Mouse (Mus musculus): ENCODE results near the gene Setdb1. TPM values are rescaled to one million over a fixed set of nuclear protein-coding genes. Genes with fewer than 3 reads are reported as not detected.

Setdb1 gene
- polyA plus RNA-seq, 1 experiment: not detected

DNA sequence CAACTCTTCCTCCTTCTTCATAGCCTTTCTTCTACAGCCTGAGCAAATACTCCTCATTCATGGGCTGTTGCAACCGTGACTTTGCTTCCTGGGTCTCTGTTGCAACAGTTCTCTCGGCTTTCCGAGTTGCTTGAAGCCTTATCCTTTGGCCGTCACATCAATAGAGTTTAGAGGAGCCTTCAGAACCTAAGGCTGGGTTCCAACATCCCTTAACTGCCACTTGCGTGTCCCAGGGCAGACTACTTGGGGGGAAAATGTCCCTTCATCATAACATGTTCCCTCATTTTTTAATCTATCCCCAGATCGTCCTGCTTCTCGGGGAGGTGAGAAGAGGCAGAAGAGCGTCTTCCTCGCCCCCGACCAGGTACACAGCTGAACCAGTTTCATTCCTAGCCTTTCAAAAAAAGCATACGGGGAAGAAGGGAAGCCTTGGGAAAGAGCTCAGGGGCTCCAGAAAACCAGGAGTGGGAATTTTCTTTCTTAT lies 74.6 kb downstream of the Setdb1 start:
- under 1% methylated on average over 11 of the region's 11 CpGs for WGBS
- no peak for TF ChIP-seq CTCF (IDR thresholded peaks at IDR 0.05; ENCODE audit: insufficient read depth, low read depth, low read length)
- TF ChIP-seq POLR2A (IDR thresholded peaks at IDR 0.05; ENCODE audit: insufficient read depth, low read depth, low read length): no peak
- peaks cover 15% of the 10 kb centered on the region for H3K4me1 ChIP-seq (ENCODE audit: control insufficient read depth, insufficient read depth, low read length)
- peak overlapping the region; percentile 91 for H3K27ac ChIP-seq (ENCODE audit: insufficient read depth, low read depth, low read length)
- peak overlapping the region; percentile 74 for H3K4me3 ChIP-seq (ENCODE audit: insufficient read depth, low read depth, low read length)

DNA sequence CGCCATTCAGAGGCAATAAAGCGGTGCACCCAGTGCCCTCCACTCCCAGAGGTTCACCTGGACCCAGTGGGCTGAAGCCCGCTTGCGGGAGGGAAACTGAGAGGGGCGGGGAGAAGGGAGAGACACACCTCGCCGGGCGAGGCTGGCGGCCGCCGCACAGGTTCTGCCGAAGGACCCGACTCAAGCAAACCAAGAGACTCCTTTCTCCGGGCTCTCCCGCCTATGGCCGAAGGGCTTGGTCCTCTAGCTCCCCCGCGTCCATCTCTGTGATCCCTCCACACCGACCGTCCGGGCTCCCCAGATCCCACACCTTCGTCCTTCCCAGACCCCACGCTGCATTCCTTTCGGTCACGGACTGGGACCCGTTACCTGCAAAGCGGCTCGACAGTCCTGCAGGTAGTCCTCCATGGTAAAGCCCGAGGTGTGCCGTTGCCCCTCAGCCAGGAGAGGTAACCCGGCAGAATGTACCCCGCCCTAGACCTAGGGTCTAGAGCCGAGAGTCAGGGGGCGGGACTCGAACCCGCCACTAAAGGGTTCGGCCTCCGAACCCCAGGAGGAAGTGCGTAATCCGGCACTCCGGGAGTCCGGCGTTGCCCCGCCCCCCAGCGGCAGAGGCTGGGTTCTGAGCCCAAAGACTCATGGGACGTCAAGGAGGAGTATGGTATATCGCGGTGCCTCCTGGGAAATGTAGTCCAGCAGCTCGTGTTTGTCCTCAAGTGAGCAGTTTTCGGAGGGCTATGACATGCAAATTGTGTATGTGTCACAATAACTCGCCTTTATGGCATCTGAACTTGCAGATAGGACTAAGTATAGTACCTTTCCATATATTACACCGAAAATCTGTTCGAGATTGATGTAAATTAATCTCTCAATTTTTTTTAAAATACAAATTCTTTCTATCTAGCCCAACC lies 75.5 kb downstream of the Setdb1 start, which contains the start of the genes Mindy1 and Prune1:
TSS of gene Mindy1 (plus strand) at position 130 of the 911 bp plus-strand sequence.
TSS of gene Prune1 (minus strand) at position 861 of the 911 bp plus-strand sequence.
- WGBS: under 1% methylated on average over 53 of the region's 53 CpGs
- Histone ChIP-seq H3K4me1 (ENCODE audit: control insufficient read depth, insufficient read depth, low read length) (peaks cover 13% of the 10 kb centered on the region), H3K27ac (ENCODE audit: insufficient read depth, low read depth, low read length) (peak within 1 kb of the TSS; percentile 97), H3K4me3 (ENCODE audit: insufficient read depth, low read depth, low read length) (peak within 1 kb of the TSS; percentile 98)
- TF ChIP-seq POLR2A (IDR thresholded peaks at IDR 0.05; ENCODE audit: insufficient read depth, low read depth, low read length) (no peak), CTCF (IDR thresholded peaks at IDR 0.05; ENCODE audit: insufficient read depth, low read depth, low read length) (0 out of 2 replicates have a peak, but pooled peaks have one; percentile 4)

DNA sequence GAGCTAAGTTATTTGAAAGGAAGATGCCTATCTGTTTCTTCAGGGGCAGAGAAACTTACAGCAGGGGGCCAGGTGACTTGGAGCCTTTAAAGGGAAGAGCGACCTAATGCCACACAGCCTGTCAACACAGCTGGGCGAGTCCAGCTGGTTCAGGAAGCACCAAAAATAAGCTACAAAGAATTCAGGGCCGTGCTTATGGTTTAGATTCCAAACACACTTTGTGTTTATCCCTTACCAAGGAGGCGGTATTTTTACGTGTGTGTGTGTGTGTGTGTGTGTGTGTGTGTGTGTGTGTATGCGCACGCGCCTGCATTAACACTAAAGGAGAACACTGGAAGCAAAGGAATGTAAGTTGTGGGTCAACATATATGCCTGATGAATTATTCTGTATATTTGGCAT lies 76.3 kb downstream of the Setdb1 start:
- Histone ChIP-seq H3K4me3 (ENCODE audit: insufficient read depth, low read depth, low read length) (peak overlapping the region; percentile 98), H3K4me1 (ENCODE audit: control insufficient read depth, insufficient read depth, low read length) (peaks cover 12% of the 10 kb centered on the region), H3K27ac (ENCODE audit: insufficient read depth, low read depth, low read length) (peak overlapping the region; percentile 97; the same call in 1 of the 2 replicates)
- TF ChIP-seq CTCF (IDR thresholded peaks at IDR 0.05; ENCODE audit: insufficient read depth, low read depth, low read length) (no peak), POLR2A (IDR thresholded peaks at IDR 0.05; ENCODE audit: insufficient read depth, low read depth, low read length) (no peak)
- WGBS: 13% methylated on average over 8 of the region's 8 CpGs

DNA sequence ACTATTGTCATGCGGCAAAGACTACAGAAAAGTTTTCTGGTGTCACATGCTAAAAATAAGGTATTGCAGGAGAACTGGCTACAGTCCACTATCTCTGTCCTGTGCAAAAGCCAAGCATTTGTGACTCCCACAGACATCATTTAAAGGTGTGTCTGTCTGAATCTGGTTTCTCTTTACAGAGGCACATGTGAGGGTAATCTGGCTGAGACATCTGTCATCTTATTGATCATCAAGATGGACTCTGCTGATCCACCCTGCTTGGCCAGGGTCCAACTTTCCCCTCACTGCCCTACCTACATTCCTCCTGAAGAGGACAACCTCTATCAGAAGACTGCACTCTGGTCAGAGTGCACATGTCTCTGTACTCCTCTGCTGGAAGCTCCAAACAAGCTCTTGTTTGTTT lies 79.9 kb downstream of the Setdb1 start:
- TF ChIP-seq CTCF (IDR thresholded peaks at IDR 0.05; ENCODE audit: insufficient read depth, low read depth, low read length) (no peak), POLR2A (IDR thresholded peaks at IDR 0.05; ENCODE audit: insufficient read depth, low read depth, low read length) (no peak)
- no peak overlapping the region for H3K4me3 ChIP-seq (ENCODE audit: insufficient read depth, low read depth, low read length)
- H3K4me1 ChIP-seq (ENCODE audit: control insufficient read depth, insufficient read depth, low read length): peaks cover 13% of the 10 kb centered on the region
- WGBS: 83% methylated on average over 1 of the region's 1 CpGs
- 0 out of 2 replicates have a peak overlapping the region, but pooled peaks have one; percentile 23 for H3K27ac ChIP-seq (ENCODE audit: insufficient read depth, low read depth, low read length)

DNA sequence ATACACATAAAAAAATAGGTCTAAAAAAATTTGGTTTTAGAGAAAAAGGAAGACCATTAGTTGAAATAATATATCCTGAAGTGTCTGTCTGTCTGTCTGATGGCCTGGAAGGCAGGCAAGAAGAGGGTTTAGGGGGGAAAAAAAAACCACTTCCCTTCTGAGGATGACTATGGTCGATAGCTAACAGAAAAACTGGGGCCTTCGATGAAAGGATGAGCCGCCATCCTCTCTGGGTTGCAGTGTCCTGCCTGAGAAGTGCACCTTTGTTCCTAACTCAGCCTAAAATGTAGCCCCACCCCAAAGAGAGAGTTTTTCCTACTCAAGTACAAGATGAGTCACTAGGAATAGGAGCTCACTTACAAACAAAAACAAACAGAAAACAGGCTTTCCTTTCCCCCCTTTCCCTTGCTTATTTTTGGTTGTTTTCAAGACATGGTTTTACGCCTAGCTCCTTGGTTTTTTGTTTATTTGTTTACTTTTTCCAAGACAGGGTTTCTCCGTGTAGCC lies 80.5 kb downstream of the Setdb1 start:
- no peak overlapping the region for H3K4me3 ChIP-seq (ENCODE audit: insufficient read depth, low read depth, low read length)
- 60% methylated on average over 5 of the region's 5 CpGs for WGBS
- no peak for TF ChIP-seq CTCF (IDR thresholded peaks at IDR 0.05; ENCODE audit: insufficient read depth, low read depth, low read length)
- no peak for TF ChIP-seq POLR2A (IDR thresholded peaks at IDR 0.05; ENCODE audit: insufficient read depth, low read depth, low read length)
- H3K4me1 ChIP-seq (ENCODE audit: control insufficient read depth, insufficient read depth, low read length): peaks cover 13% of the 10 kb centered on the region
- no peak overlapping the region for H3K27ac ChIP-seq (ENCODE audit: insufficient read depth, low read depth, low read length)

DNA sequence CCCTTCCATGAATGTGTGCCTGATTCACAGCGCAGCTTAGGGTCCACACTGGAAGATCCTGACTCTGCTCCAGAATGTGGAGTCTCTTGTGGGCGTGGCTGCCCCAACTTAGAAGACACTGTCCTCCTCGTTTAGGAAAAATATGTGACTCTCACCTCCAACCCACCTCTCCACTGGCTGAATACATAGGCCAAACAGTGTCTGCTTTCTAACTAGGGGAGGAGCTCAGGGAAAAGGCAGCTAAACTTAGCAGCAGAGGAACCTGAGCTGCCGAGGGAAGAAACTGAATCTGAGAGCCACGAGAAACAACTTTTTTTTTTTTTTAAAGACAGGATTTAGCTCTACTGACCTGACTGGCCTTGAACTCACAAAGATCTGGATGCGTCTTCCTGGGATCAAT lies 81.8 kb downstream of the Setdb1 start:
- Histone ChIP-seq H3K4me1 (ENCODE audit: control insufficient read depth, insufficient read depth, low read length) (peaks cover 13% of the 10 kb centered on the region), H3K4me3 (ENCODE audit: insufficient read depth, low read depth, low read length) (no peak overlapping the region), H3K27ac (ENCODE audit: insufficient read depth, low read depth, low read length) (no peak overlapping the region)
- TF ChIP-seq POLR2A (IDR thresholded peaks at IDR 0.05; ENCODE audit: insufficient read depth, low read depth, low read length): no peak
- no peak for TF ChIP-seq CTCF (IDR thresholded peaks at IDR 0.05; ENCODE audit: insufficient read depth, low read depth, low read length)
- WGBS: 72% methylated on average over 6 of the region's 6 CpGs

DNA sequence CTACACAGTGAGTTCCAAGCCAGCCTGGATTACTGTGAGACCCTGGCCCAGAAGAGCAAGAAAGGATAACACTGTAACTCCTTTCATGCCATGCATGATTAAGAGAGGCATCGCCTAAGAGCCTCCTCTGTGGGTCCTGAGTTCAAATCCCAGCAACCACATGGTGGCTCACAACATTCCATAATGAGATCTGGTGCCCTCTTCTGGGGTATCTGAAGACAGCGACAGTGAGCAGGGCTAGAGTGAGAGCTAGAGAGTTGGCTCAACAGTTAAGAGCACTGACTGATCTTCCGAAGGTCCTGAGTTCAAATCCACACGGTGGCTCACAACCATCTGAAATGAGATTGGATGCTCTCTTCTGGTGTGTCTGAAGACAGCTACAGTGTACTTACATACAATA lies 82.5 kb downstream of the Setdb1 start:
- no peak for TF ChIP-seq POLR2A (IDR thresholded peaks at IDR 0.05; ENCODE audit: insufficient read depth, low read depth, low read length)
- no peak for TF ChIP-seq CTCF (IDR thresholded peaks at IDR 0.05; ENCODE audit: insufficient read depth, low read depth, low read length)
- no peak overlapping the region for H3K4me3 ChIP-seq (ENCODE audit: insufficient read depth, low read depth, low read length)
- H3K27ac ChIP-seq (ENCODE audit: insufficient read depth, low read depth, low read length): no peak overlapping the region
- H3K4me1 ChIP-seq (ENCODE audit: control insufficient read depth, insufficient read depth, low read length): peaks cover 13% of the 10 kb centered on the region
- WGBS: 92% methylated on average over 4 of the region's 4 CpGs

Other genes with a start within 250 kb of the Setdb1 start
- gene Vps72, start 246.2 kb downstream of the Setdb1 start, polyA plus RNA-seq (2012; ENCODE audit: insufficient read depth, insufficient read length, low replicate concordance, missing spikeins): not detected in 2 replicates
- not detected in 2 replicates for gene Tmod4, start 232.7 kb downstream of the Setdb1 start, polyA plus RNA-seq (2012; ENCODE audit: insufficient read depth, insufficient read length, low replicate concordance, missing spikeins)
- not detected in 2 replicates for gene Scnm1, start 223.2 kb downstream of the Setdb1 start, polyA plus RNA-seq (2012; ENCODE audit: insufficient read depth, insufficient read length, low replicate concordance, missing spikeins)
- not detected in 2 replicates for gene Lysmd1, start 223.1 kb downstream of the Setdb1 start, polyA plus RNA-seq (2012; ENCODE audit: insufficient read depth, insufficient read length, low replicate concordance, missing spikeins)
- gene Tnfaip8l2, start 214.8 kb downstream of the Setdb1 start, polyA plus RNA-seq (2012; ENCODE audit: insufficient read depth, insufficient read length, low replicate concordance, missing spikeins): not detected in 2 replicates
- not detected in 2 replicates for gene Sema6c, start 196.7 kb downstream of the Setdb1 start, polyA plus RNA-seq (2012; ENCODE audit: insufficient read depth, insufficient read length, low replicate concordance, missing spikeins)
- gene Gabpb2, start 139.3 kb downstream of the Setdb1 start, polyA plus RNA-seq (2012; ENCODE audit: insufficient read depth, insufficient read length, low replicate concordance, missing spikeins): not detected in 2 replicates
- 164 TPM in 1 of 2 replicates, not detected in the other for gene Cdc42se1, start 128.5 kb downstream of the Setdb1 start, polyA plus RNA-seq (2012; ENCODE audit: insufficient read depth, insufficient read length, low replicate concordance, missing spikeins)
- not detected in 2 replicates for gene Mllt11, start 125.0 kb downstream of the Setdb1 start, polyA plus RNA-seq (2012; ENCODE audit: insufficient read depth, insufficient read length, low replicate concordance, missing spikeins)
- not detected in 2 replicates for gene Gm128, start 115.6 kb downstream of the Setdb1 start, polyA plus RNA-seq (2012; ENCODE audit: insufficient read depth, insufficient read length, low replicate concordance, missing spikeins)
- not detected in 2 replicates for gene Bnipl, start 106.0 kb downstream of the Setdb1 start, polyA plus RNA-seq (2012; ENCODE audit: insufficient read depth, insufficient read length, low replicate concordance, missing spikeins)
- not detected in 2 replicates for gene Mindy1, start 75.9 kb downstream of the Setdb1 start, polyA plus RNA-seq (2012; ENCODE audit: insufficient read depth, insufficient read length, low replicate concordance, missing spikeins)
- not detected in 2 replicates for gene Prune1, start 75.1 kb downstream of the Setdb1 start, polyA plus RNA-seq (2012; ENCODE audit: insufficient read depth, insufficient read length, low replicate concordance, missing spikeins)
- gene Anxa9, start 50.0 kb downstream of the Setdb1 start, polyA plus RNA-seq (2012; ENCODE audit: insufficient read depth, insufficient read length, low replicate concordance, missing spikeins): not detected in 2 replicates
- gene Cers2, start 42.4 kb downstream of the Setdb1 start, polyA plus RNA-seq (2012; ENCODE audit: insufficient read depth, insufficient read length, low replicate concordance, missing spikeins): not detected in 2 replicates
- gene 4930558C23Rik, start 45.6 kb upstream of the Setdb1 start, polyA plus RNA-seq (2012; ENCODE audit: insufficient read depth, insufficient read length, low replicate concordance, missing spikeins): not detected in 2 replicates
- 258 TPM in 1 of 2 replicates, not detected in the other for gene Arnt, start 77.2 kb upstream of the Setdb1 start, polyA plus RNA-seq (2012; ENCODE audit: insufficient read depth, insufficient read length, low replicate concordance, missing spikeins)
- gene Ctsk, start 142.1 kb upstream of the Setdb1 start, polyA plus RNA-seq (2012; ENCODE audit: insufficient read depth, insufficient read length, low replicate concordance, missing spikeins): not detected in 2 replicates
- gene Ctss, start 169.6 kb upstream of the Setdb1 start, polyA plus RNA-seq (2012; ENCODE audit: insufficient read depth, insufficient read length, low replicate concordance, missing spikeins): not detected in 2 replicates
- not detected in 2 replicates for gene Hormad1, start 202.5 kb upstream of the Setdb1 start, polyA plus RNA-seq (2012; ENCODE audit: insufficient read depth, insufficient read length, low replicate concordance, missing spikeins)
- gene Golph3l, start 231.7 kb upstream of the Setdb1 start, polyA plus RNA-seq (2012; ENCODE audit: insufficient read depth, insufficient read length, low replicate concordance, missing spikeins): not detected in 2 replicates

All from olfactory bulb, adult 2 months (tissue).